Mouse (Mus musculus) CH12.LX (cell line): Measurements from ENCODE around the gene Gm10271. TPM values are rescaled to one million over a fixed set of nuclear protein-coding genes. Genes with fewer than 3 reads are reported as not detected.

Source experiments
- DNase-seq: peaks from one replicate; pipeline ENCODE4 v3.0.0-alpha.2; 2013; ENCODE audit errors: extremely low read depth
- H3K27ac ChIP-seq: 2 replicates; pipeline ENCODE4 v1.5.1; 2012; ENCODE audit warnings: low read depth, mild to moderate bottlenecking, control low read depth, moderate library complexity; ENCODE audit not compliant: insufficient read depth
- H3K27me3 ChIP-seq: replicated peaks from 2 replicates; pipeline ENCODE3; 2012; ENCODE audit warnings: inconsistent platforms
- H3K36me3 ChIP-seq, 2 experiments: replicated peaks in 1 of 2; 2 replicates each; pipeline versions ENCODE3 to v1.6.1; 2012; ENCODE audit warnings: inconsistent platforms in 1 of 2, low read length in 1 of 2, mild to moderate bottlenecking in 1 of 2, mixed read lengths in 1 of 2, moderate library complexity in 1 of 2; ENCODE audit not compliant: control insufficient read depth in 1 of 2, insufficient read depth in 1 of 2
- H3K4me1 ChIP-seq, 2 experiments: 2 replicates each; pipeline ENCODE4 v1.6.1; 2012; ENCODE audit warnings: inconsistent platforms in 1 of 2, moderate library complexity in 1 of 2; ENCODE audit not compliant: insufficient read depth in 2 of 2, control insufficient read depth in 1 of 2
- H3K4me2 ChIP-seq: 2 replicates; pipeline ENCODE4 v1.6.1; 2012; ENCODE audit warnings: low read depth, mild to moderate bottlenecking, control low read depth; ENCODE audit not compliant: poor library complexity, insufficient read depth, severe bottlenecking
- H3K4me3 ChIP-seq, 3 experiments: fragments of 150-350 bp in 1 of 3; sonication (generic) in 1 of 3; replicated peaks in 1 of 3; 2 replicates each; pipeline versions ENCODE3 to v1.5.1; 2011 to 2012; ENCODE audit warnings: low read depth in 2 of 3, low read length in 2 of 3, mild to moderate bottlenecking in 2 of 3, moderate library complexity in 2 of 3, control low read depth in 1 of 3, improper control_type of control experiment in 1 of 3, inconsistent platforms in 1 of 3, mixed read lengths in 1 of 3; ENCODE audit not compliant: poor library complexity in 1 of 3
- H3K79me2 ChIP-seq: replicated peaks from 2 replicates; pipeline ENCODE4 v1.6.1; 2012; ENCODE audit warnings: mild to moderate bottlenecking, moderate library complexity; ENCODE audit not compliant: control insufficient read depth, poor library complexity, insufficient read depth, severe bottlenecking; ENCODE audit errors: extremely low read depth
- H3K9ac ChIP-seq: 2 replicates; pipeline ENCODE4 v1.6.1; 2012; ENCODE audit warnings: low read depth, mild to moderate bottlenecking, control low read depth, moderate library complexity; ENCODE audit not compliant: insufficient read depth
- H3K9me3 ChIP-seq: replicated peaks from 2 replicates; pipeline ENCODE3; 2012; ENCODE audit warnings: low read length, inconsistent platforms, mixed read lengths
- BHLHE40 ChIP-seq: IDR thresholded peaks from 2 replicates; pipeline ENCODE4 v1.6.1; 2011; ENCODE audit warnings: mild to moderate bottlenecking, low read depth, low read length, improper control_type of control experiment
- E2F4 ChIP-seq: IDR thresholded peaks from 2 replicates; pipeline ENCODE4 v1.6.1; 2011; ENCODE audit warnings: low read depth, low read length, improper control_type of control experiment; ENCODE audit not compliant: insufficient replicate concordance
- GABPA ChIP-seq: IDR thresholded peaks from 2 replicates; pipeline ENCODE4 v1.6.1; 2012; ENCODE audit warnings: low read depth, low read length, improper control_type of control experiment, inconsistent platforms; ENCODE audit not compliant: insufficient replicate concordance
- HCFC1 ChIP-seq: IDR thresholded peaks from 2 replicates; pipeline ENCODE4 v1.6.1; 2012; ENCODE audit warnings: low read depth, mild to moderate bottlenecking, inconsistent platforms, low read length, improper control_type of control experiment
- JUN ChIP-seq: IDR thresholded peaks from 2 replicates; pipeline ENCODE4 v1.6.1; 2011; ENCODE audit warnings: low read depth, mild to moderate bottlenecking, low read length, improper control_type of control experiment, moderate library complexity; ENCODE audit not compliant: insufficient read depth
- MAZ ChIP-seq: IDR thresholded peaks from 2 replicates; pipeline ENCODE4 v1.6.1; 2012; ENCODE audit warnings: low read depth, mild to moderate bottlenecking, inconsistent platforms, low read length, improper control_type of control experiment, moderate library complexity
- MEF2A ChIP-seq: IDR thresholded peaks from 2 replicates; pipeline ENCODE4 v1.6.1; 2014; ENCODE audit warnings: low read depth, mild to moderate bottlenecking, inconsistent platforms, low read length, improper control_type of control experiment, borderline replicate concordance
- MYC ChIP-seq: IDR thresholded peaks from 2 replicates; pipeline ENCODE4 v1.6.1; 2011; ENCODE audit warnings: low read depth, mild to moderate bottlenecking, improper control_type of control experiment, low read length
- POLR2A ChIP-seq: IDR thresholded peaks from 2 replicates; pipeline ENCODE4 v1.6.1; 2011; ENCODE audit warnings: low read depth, mild to moderate bottlenecking, improper control_type of control experiment, low read length
- SMC3 ChIP-seq: IDR thresholded peaks from 2 replicates; pipeline ENCODE4 v1.6.1; 2011; ENCODE audit warnings: low read depth, low read length, improper control_type of control experiment
- UBTF ChIP-seq: IDR thresholded peaks from 2 replicates; pipeline ENCODE4 v1.6.1; 2012; ENCODE audit warnings: low read depth, mild to moderate bottlenecking, inconsistent platforms, low read length, improper control_type of control experiment, moderate library complexity
- USF1 ChIP-seq: IDR thresholded peaks from 2 replicates; pipeline ENCODE4 v1.6.1; 2014; ENCODE audit warnings: low read depth, mild to moderate bottlenecking, inconsistent platforms, low read length, improper control_type of control experiment
- ZNF384 ChIP-seq: IDR thresholded peaks from 2 replicates; pipeline ENCODE4 v1.6.1; 2012; ENCODE audit warnings: low read depth, low read length, improper control_type of control experiment, inconsistent platforms
- dilution Hi-C: fragments of 300-500 bp; cut with MboI; formaldehyde crosslinking; loops from 2 replicates; pipeline ENCODE4 v1.14.3; 2020; ENCODE audit warnings: low sequenced_read_pairs; ENCODE audit not compliant: extremely low pct_unique_long_range_greater_than_20kb, extremely low pct_ligation_motif_present
- in situ Hi-C: fragments of 300-500 bp; cut with MboI; formaldehyde crosslinking; loops from 3 replicates; pipeline ENCODE4 v1.14.3; 2019; ENCODE audit warnings: low sequenced_read_pairs, low pct_ligation_motif_present, low pct_unique_long_range_greater_than_20kb, mixed read lengths
- polyA plus RNA-seq: library from polyadenylated mRNA; unstranded; fragments of >175 nt; gene quantifications from 2 replicates; pipeline ENCODE4 v1.2.1, GENCODE M21; 2012; ENCODE audit warnings: low read depth; ENCODE audit not compliant: insufficient read length
- total RNA-seq, 2 experiments: library from RNA; depleted of rRNA; stranded (reverse); fragments of 300-350 nt in 1 of 2; fragments of >200 nt in 1 of 2; gene quantifications; 2 replicates each; pipeline ENCODE4 v1.2.3; 2012 to 2014

The Gm10271 gene
- total and polyA plus RNA-seq, 3 experiments = not detected

DNA sequence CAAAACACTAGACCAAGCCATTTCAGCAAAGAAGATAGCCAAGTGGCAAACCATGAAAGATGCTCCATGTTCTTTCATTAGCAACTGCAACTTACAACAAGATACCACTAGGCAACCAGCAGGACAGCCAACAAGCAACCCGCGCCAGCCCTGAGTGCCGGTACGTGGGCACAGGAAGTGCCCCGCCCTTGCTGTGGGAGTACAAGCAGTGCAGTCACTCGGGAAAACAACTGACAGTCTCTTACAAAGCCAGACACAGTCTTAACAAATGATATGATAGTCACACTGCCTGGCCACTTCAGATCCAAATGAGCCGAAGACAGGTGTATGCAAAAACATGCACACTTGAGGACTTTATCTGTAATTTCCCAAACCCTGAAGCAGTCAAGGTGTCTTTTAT is 41.9 kb downstream of the Gm10271 start:
- Histone ChIP-seq H3K36me3 (peaks cover 10 to 54% of the 10 kb centered on the region in 2 experiments), H3K27me3 (no peaks in the 10 kb centered on the region), H3K4me3 (no peak overlapping the region), H3K9me3 (no peaks in the 10 kb centered on the region)
- in situ Hi-C loops = loop anchor here (25.0 kb wide), 1 partner anchor 282 kb away; the partner anchor contains the start of gene Yeats4
- no peak for TF ChIP-seq E2F4
- TF ChIP-seq, all 38 proteins: peak for 0
- no peak overlapping the region for H3K27ac ChIP-seq
- no peaks in the 10 kb centered on the region for H3K79me2 ChIP-seq
- no peak overlapping the region for H3K4me2 ChIP-seq
- no peak for DNase-seq
- H3K9ac ChIP-seq = no peak overlapping the region
- dilution Hi-C loops = no loop called here
- peaks cover 0 to 23% of the 10 kb centered on the region in 2 experiments; a peak in 2 of 4 replicates for H3K4me1 ChIP-seq

DNA sequence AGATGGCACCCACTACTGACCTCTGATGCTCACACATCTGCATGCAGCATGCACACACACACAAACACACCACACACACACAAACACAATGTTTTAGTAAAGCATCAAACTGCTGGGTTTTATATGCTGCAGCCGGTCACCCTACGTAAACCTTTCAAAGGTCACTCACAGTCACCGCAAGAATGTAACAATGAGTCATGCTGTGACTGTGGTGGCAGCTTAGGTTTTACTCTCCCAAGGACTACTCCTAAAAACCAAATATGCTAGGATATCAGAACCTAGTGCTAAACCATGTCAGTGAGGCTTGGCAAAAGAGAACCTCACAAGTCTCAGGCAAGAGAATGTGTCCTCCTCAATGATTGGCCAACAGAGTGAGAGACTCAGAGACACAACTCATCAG is 43.6 kb downstream of the Gm10271 start:
- no peaks in the 10 kb centered on the region for H3K79me2 ChIP-seq
- no peaks in the 10 kb centered on the region for H3K27me3 ChIP-seq
- H3K4me3 ChIP-seq = no peak overlapping the region
- no peaks in the 10 kb centered on the region for H3K9me3 ChIP-seq
- peaks cover 16 to 61% of the 10 kb centered on the region in 2 experiments for H3K36me3 ChIP-seq
- dilution Hi-C loops = no loop called here
- in situ Hi-C loops = loop anchor here (25.0 kb wide), 1 partner anchor 283 kb away; the partner anchor contains the start of gene Yeats4
- no peak for DNase-seq
- TF ChIP-seq SMC3 (no peak), BHLHE40 (no peak)
- H3K4me1 ChIP-seq = peaks cover 0 to 13% of the 10 kb centered on the region in 2 experiments; a peak in 2 of 4 replicates
- H3K9ac ChIP-seq = no peak overlapping the region
- H3K27ac ChIP-seq = no peak overlapping the region
- H3K4me2 ChIP-seq = no peak overlapping the region

DNA sequence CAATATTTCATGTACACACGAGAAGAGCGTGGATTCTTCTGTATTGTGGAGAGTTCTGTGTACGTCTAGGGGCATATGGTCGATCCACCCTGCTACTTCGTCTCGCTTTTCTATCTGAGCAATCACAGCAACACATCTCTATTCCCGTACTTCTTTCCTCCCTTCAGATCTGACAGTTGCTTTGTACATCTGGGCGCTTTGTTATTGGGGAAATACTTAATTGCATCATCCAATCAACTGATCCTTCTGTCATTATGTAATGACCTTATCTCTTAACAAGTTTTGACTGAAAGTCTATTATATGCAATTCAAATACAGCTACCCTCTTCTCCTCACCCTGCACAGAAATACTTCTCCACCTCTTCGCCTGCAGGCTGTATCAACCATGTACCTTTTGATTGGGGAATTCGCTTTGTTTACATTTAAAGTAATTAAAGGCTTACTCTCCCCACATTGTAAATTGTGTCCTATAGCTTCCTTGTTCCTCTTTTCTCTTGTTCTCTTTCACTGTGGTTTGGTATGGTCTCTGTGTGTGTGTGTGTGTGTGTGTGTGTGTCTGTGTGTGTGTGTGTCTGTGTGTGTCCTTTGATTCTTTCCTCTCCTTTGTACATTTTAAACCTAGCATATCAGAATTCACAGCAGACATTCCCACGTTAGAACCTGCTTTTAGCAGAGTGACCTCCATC is 45.8 kb downstream of the Gm10271 start:
- TF ChIP-seq MAZ = no peak
- no peak for TF ChIP-seq BHLHE40
- no peak for TF ChIP-seq MYC
- no peak for TF ChIP-seq UBTF
- TF ChIP-seq MEF2A = no peak
- TF ChIP-seq ZNF384 = no peak
- no peak for TF ChIP-seq USF1
- TF ChIP-seq JUN = no peak
- TF ChIP-seq POLR2A = no peak
- no peak for TF ChIP-seq GABPA
- TF ChIP-seq HCFC1 = no peak
- TF ChIP-seq SMC3 = no peak
- peaks cover 20 to 63% of the 10 kb centered on the region in 2 experiments for H3K36me3 ChIP-seq
- H3K27ac ChIP-seq = no peak overlapping the region
- H3K4me1 ChIP-seq = peaks cover 0 to 10% of the 10 kb centered on the region in 2 experiments; a peak in 2 of 4 replicates
- dilution Hi-C loops (no loop called here), in situ Hi-C loops (loop anchor here (25.0 kb wide), 1 partner anchor 286 kb away; the partner anchor contains the start of gene Yeats4)
- H3K4me3 ChIP-seq = no peak overlapping the region
- no peaks in the 10 kb centered on the region for H3K79me2 ChIP-seq
- H3K9me3 ChIP-seq = no peaks in the 10 kb centered on the region
- H3K9ac ChIP-seq = no peak overlapping the region
- H3K27me3 ChIP-seq = no peaks in the 10 kb centered on the region
- DNase-seq = no peak
- H3K4me2 ChIP-seq = no peak overlapping the region
